Mouse (Mus musculus): ENCODE measurements around the gene Fkbp8.
"Not testable (repeated sequence)": the region's sequence is repeated elsewhere in the genome, so short reads cannot be mapped to it uniquely, and the experiment has no call there.

Gene Fkbp8

GRCm38 (mm10) chr8:70501820-70502529 is 25.5 kb upstream of the Fkbp8 start:
- DNase-seq (ENCODE audit: low spot score in 2 of 2): peak in 1 of 2 experiments; percentile 74

- DNase-seq (ENCODE audit: low spot score in 2 of 2): no peak
These were observed 25.0 kb upstream of the Fkbp8 start for GRCm38 (mm10) chr8:70502540-70502939.

DNA sequence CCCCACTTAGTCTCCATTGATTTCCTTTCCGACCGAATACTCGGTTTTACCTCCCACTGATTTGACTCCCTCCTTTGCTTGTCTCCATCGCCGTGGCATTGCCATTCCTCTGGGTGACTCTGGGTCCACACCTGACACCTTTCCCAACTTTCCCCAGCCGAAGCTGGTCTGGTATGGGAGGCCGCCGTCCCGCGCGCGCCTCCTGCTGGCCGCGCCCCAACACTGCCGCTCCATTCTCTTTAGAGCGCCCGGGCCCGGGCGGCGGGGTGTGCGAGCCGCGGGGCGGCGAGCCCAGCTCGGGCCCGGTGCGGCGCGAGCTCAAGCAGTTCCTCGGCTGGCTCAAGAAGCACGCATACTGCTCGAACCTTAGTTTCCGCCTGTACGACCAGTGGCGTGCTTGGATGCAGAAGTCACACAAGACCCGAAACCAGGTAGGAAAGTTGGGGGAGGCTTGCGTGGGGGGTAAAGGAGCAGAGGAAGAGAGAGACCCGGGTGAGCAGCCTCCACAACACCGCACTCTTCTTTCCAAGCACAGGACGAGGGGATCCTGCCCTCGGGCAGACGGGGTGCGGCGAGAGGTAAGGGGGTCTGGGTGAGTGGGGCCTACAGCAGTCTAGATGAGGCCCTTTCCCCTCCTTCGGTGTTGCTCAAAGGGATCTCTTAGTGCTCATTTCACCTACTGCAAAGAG is 24.3 kb upstream of the Fkbp8 start:
- DNase-seq (ENCODE audit: low spot score in 2 of 2): peak in 1 of 2 experiments; percentile 75

DNA sequence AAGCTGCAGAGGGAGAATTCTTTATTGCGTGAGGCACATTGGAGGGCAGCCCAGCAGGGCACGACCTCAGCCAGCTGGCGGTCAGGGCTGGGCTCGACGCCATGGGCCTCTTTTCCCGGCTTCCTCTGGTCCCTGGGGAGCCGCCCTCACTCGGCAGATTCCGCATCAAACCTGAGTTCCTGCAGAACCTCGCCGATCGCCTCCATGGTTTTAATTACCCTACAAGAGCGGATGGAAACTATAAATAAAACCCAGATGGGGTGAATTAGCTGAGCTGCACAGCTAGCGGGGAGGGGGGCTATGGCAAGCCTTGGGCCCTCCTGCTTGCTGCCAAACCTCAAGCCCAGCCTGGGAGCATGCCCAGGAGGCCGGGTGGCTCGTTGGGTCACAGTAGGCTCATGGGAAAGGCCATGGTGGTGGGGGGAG is 23.2 kb upstream of the Fkbp8 start:
- peak in 1 of 2 experiments; percentile 67 for DNase-seq (ENCODE audit: low spot score in 2 of 2)

GRCm38 (mm10) chr8:70504851-70505250 is 22.7 kb upstream of the Fkbp8 start:
- DNase-seq (ENCODE audit: low spot score in 2 of 2): peak; percentile 75 to 88

- no peak for DNase-seq (ENCODE audit: low spot score in 2 of 2)
These were observed 21.7 kb upstream of the Fkbp8 start for GRCm38 (mm10) chr8:70505698-70506327.

- peak; percentile 90 to 95 for DNase-seq (ENCODE audit: low spot score in 2 of 2)
These were observed 21.0 kb upstream of the Fkbp8 start, which contains the start of gene Rex1bd for GRCm38 (mm10) chr8:70506328-70507026. Gene Rex1bd (minus strand): TSS chr8:70506752.

GRCm38 (mm10) chr8:70507027-70507393 is 20.5 kb upstream of the Fkbp8 start:
- DNase-seq (ENCODE audit: low spot score in 2 of 2): no peak

- DNase-seq (ENCODE audit: low spot score in 2 of 2): no peak
These were observed 18.1 kb upstream of the Fkbp8 start for GRCm38 (mm10) chr8:70509281-70509952.

GRCm38 (mm10) chr8:70510228-70510915 is 17.2 kb upstream of the Fkbp8 start, which contains the start of gene Uba52:
Gene Uba52 (minus strand): TSS chr8:70510801.
- peak; percentile 98 for DNase-seq (ENCODE audit: low spot score in 2 of 2)

DNA sequence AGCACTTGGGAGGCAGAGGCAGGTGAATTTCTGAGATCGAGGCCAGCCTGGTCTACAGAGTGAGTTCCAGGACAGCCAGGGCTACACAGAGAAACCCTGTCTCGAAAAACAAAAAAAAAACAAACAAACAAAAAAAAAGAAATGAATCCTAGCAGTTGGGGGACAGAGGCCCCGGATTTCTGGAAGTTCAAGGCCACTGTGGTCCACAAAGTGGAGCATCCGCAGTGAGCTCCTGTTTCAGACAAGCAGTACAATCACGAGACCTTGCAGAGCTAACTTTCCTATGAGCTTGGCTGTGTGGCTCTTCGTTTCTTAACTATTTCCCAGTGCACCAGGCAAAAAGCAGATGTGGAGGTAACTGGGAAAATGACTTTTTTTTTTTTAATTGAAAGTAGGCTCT is 16.4 kb upstream of the Fkbp8 start:
- DNase-seq (ENCODE audit: low spot score in 2 of 2): not testable (repeated sequence)

DNA sequence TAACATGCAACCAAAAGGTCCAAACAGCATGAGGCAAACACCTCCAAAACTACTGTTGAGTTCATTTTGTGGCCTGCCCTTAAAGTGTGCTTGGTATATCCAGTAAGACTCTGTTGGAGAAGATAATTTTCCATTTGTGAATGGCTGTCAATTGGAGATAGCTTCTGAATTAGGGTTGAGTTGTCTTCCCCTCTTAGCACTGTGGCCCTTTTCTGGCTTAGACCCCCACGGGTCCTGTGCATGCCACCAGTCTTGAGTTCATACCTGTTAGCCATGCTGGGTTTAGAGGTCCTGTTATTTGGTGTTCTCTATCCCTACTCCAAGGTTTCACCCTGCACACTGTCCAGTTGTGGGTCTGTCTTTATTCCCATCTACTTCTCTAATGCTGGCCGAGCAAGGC is 15.8 kb upstream of the Fkbp8 start:
- DNase-seq (ENCODE audit: low spot score in 2 of 2): no peak

- DNase-seq (ENCODE audit: low spot score in 2 of 2): no peak
These were observed 15.1 kb upstream of the Fkbp8 start for GRCm38 (mm10) chr8:70512253-70512903.

- no peak for DNase-seq (ENCODE audit: low spot score in 2 of 2)
These were observed 14.1 kb upstream of the Fkbp8 start for GRCm38 (mm10) chr8:70513441-70513840.

GRCm38 (mm10) chr8:70517940-70518643 is 9.4 kb upstream of the Fkbp8 start:
- DNase-seq (ENCODE audit: low spot score in 2 of 2): no peak

DNA sequence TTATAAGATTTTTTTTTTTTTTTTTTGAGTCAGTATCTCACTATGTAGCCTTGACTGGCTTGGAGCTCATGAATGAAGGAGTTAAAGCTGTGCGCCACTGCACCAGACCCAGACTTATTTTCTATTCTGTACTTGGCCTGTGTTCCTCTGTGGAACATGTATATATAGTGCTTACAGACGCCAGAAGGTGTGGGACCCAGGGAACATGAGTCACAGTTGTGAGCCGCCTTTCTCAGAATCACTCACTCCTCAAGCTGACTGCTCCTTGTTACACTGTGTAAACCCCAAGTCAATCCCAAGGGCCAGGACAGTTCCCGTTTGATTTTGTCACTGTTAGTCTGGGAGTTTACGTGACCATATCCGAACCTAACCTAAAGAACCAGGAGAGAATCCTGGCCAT is 8.5 kb upstream of the Fkbp8 start:
- DNase-seq (ENCODE audit: low spot score in 2 of 2): no peak

DNA sequence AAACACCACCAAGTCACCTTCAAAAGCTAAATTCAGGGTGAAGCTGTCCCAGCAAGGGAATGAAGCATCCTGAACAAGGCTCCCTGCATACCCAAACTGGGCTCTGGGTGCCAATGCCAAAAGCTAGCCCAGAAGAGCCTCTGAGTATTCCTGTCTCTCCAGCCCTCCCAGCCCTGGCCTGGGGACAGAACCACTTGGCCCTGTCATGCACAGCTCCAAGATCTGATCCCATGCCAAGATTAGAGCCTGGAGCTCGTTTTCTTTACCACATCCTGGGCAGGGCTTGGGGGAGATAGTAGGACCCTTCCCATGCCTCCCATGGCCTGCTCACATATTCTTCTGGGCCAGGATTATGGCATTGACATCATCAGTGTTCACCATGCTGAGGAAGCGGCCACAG is 7.9 kb upstream of the Fkbp8 start:
- DNase-seq (ENCODE audit: low spot score in 2 of 2): no peak

GRCm38 (mm10) chr8:70522592-70523403 is 4.7 kb upstream of the Fkbp8 start:
- DNase-seq (ENCODE audit: low spot score in 2 of 2): peak; percentile 92 to 95

GRCm38 (mm10) chr8:70527111-70527511 is 413 bp upstream of the Fkbp8 start:
- no peak for DNase-seq (ENCODE audit: low spot score in 2 of 2)

Data from cerebellum, postnatal 4 days (tissue).